Mouse (Mus musculus): Measurements from ENCODE around the gene Fam13a. TPM values are rescaled to one million over a fixed set of nuclear protein-coding genes. Genes with fewer than 3 reads are reported as not detected.

Fam13a gene
- total RNA-seq (2022): 10 to 100 TPM; 23.5 to 28.1 (median 24.4) TPM

DNA sequence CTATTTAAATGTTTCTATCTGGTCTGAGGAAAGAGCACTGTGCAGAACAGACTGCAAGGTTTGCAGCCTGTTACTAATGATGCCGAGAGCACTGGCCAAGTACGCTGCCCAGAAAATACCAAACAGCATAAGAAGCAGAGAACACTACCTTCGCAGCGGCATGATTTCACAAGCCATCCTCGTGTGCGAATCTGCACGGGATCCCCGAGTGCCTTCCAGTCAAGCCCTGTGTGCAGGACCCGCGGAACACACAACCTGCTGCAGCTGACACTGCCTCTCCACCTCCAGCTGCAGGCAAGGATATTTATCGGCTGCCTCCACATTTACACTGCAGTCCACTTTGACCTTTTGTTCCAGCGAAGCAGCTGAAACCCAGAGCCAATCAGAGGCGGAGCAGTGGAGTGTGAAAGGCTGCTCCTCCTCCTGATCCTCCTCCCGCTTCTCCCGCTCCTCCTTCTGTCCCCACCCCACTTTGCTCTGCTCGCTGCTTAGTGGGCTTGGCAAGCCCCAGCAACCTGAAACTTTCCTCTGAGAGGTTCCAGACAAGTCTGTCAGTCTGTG is at the start of gene Fam13a:
TSS of gene Fam13a (minus strand) at position 386 of the 561 bp plus-strand sequence.
- DNase-seq (ENCODE audit: low spot score): peak; percentile 90

DNA sequence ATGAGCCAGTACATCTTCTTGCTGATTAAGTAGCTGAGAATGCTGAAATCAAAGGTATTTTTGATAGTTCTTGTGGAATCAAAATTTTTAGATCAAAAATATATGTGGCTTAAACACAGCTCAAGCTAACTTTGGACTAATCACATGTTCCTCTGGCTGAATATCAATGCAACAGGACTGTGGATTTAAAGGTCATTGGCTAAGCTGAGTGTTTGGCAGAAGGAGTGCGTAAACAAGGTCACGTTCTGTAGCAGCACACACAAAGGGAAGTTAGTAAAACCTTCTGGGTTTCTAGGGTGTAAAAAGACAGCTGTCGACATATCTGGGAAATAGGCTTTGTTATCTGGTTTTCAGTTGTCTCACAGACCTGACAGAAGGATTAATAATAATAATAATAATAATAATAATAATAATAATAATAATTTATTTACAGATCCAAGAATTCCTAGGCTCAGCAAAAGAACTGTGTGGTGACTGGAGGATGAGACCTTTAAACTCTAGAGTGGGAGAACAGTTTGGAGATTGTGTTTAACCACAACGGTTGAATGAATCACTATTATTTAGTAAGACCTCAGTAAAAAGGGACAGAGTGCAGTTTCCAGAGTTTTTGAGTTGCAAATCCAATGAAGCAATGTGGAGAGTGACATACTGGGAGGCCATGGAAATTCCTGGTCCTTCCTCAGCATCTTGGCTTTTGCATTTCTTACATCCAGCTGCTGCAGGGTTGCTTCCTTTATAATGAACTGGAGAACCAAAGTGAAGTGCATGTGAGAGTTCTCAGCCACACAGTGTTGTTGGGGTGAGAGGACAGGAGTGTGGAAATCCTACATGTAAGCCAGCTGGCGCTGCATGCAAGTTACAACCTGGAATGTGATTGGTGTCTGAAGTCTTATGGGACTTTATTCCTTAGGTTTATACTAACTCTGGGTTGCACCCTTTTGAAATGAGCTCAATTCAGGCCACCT is 48.0 kb upstream of the Fam13a start:
- peak; percentile 8 for DNase-seq (ENCODE audit: low spot score)

DNA sequence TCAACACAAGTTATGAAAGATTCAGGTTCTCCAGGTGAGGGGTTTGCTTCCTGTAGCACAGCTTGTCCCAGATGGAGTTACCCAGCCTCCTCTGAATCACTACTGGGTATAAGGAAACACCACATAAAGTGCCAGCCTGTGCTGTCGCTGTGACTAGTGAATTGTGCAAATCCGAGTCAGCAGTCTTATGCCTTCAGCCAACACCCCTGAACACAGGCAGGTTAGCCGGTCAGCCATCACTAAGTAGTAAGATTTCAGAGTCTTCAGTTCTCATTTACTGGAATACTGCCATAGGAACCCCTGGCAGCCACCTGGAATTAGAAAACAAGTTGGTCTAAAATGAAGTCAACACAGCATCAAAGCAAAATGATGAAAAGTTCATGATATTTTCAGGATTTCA is 47.3 kb upstream of the Fam13a start:
- no peak for DNase-seq (ENCODE audit: low spot score)

DNA sequence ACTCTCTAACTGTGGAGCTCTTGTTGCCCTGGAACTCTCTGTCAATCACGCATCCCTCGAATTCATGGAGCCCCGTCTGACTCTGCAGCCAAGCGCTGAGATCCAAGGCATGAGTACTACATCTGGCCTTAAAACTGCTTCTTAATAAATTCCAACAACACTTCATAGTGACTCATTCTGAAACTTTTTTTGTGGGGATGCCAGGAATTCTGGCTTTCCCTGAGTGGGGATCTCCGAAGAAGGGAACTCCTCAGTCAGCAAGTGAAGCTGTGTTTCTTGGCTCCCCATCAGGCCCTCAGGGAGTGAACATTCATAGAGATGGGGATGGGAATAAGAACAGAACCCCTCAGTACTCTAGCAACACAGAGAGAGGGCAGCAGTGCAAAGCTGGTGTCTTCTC is 43.8 kb upstream of the Fam13a start:
- peak; percentile 31 for DNase-seq (ENCODE audit: low spot score)

DNA sequence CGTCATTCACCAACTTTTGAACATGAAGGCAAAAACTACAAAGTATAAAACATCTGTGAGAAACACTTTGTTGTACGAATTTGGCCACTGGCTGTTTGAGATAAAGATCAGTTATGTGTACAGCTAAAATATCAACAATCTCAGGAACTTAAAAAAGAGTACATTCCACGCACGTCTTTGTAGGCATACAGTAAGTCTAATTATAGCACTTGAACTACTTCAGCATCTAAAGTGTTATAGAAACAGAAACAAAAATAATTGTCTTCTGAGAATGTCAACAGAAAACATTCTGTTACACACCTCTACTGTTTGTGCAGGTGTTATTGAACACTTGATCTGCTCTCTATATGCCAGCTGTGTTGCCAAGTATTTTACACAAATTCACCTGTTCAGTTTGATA is 40.1 kb upstream of the Fam13a start:
- DNase-seq (ENCODE audit: low spot score): no peak

DNA sequence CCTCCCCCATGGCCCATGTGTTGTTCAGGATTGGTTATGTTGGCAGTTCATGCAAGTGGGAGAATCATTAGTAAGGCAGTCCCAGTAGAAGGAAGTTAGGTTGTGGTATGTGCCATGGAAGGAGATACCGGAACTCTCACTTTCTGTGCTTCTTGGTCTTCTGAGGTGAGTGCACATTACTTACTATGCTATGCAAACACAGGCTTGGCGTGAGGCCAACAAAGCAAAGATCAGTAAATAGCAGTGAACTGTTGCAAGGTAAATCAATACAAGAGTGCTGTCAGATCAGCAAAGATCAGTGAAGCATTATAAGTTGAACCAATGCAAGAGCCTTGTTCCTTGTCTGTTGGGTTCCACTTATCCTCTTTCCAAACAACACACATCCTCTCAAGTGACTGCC is 28.9 kb upstream of the Fam13a start:
- no peak for DNase-seq (ENCODE audit: low spot score)

DNA sequence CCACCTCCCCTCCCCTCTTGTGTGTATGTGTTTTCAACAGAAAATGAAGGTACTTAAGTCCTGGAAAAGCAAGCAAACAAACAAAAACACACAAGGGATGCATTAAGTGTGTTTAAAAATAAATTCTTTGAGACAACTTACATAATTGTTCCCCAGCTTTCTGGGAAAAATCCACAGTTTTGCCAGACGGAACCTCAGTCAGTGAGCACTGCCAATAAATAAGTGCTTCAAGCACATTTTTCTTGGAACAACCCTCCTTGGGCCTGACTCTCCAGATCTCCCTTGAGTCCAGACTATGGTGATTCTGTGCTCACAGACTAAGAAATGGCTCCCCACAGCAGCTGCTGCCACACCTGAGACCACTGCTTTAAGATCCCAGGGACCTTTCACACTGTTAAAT is 15.4 kb upstream of the Fam13a start:
- no peak for DNase-seq (ENCODE audit: low spot score)

DNA sequence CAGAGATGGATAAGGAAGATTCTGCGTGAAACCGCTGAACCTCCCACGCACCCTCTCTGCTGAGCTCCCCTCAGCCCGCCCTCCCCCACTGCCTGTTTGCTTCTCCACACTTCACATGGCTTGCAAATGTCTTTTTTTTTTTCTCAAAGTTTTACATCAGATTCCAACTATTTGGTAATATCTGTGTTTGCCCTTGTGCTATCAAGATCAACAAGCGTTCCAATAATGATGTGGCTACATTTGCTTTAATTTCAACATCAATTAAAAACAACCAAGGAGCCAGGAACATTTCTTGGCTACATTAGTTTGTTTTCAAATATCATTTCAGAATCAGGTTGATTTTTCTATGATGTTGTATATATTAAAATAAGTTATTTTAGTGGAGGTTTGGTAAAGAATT is 8.4 kb upstream of the Fam13a start:
- no peak for DNase-seq (ENCODE audit: low spot score)

DNA sequence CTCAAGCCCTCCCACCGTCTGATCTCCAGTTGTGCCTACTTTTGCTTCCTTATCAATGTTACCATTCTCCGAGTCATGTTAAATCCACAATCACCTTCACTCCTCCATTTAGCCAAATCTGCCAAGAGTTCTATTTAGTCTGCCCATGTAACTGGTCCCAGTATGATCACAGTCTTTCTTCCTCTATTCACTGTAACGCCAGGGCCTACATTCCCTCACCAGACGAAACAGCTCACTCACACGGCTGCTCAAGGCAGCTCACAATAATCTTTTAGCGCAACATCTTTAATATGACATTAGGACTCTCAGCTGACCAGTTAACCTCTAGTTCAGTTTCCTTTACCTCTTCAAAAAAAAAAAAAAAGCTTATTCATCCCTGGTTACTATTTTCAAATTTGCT is 7.2 kb upstream of the Fam13a start:
- no peak for DNase-seq (ENCODE audit: low spot score)

DNA sequence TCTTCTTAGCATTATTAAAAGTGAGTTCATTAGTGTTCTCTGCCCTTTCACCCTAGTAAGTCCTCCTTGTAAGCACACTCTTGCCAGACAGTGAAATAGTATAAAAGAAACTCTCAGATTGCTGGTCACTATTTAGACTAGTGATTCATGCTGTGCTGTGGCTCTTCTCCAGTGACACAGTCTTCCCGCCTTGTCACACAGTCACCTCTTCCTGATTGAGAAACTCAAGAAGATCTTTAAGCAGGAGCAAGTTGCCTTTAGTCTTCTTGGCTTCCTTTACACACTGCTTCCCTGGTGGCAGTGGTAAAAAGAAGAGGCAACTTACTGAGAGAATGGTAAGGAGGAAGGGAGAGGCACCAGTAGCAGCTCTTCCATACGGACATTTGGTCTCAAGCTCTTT is 6.3 kb upstream of the Fam13a start:
- no peak for DNase-seq (ENCODE audit: low spot score)

DNA sequence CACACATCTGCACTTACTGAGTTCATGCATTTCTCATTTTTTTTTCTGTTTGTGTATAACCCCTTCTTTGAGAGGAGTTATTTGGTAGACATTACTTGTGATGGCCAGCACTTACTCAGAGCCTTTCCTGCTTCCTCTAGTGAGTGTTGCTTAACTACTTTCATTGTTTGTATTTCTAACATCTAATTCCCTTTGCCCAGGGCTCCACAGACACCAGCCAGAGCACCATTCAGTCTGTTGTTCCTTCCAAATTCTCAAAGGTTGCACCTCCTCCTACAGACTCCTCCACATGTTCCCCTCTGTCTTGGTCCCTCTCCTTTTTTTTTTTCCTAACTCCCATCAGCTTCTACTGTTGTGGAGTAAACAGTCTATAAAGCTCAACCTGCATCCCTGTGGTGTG is 5.7 kb upstream of the Fam13a start:
- no peak for DNase-seq (ENCODE audit: low spot score)

DNA sequence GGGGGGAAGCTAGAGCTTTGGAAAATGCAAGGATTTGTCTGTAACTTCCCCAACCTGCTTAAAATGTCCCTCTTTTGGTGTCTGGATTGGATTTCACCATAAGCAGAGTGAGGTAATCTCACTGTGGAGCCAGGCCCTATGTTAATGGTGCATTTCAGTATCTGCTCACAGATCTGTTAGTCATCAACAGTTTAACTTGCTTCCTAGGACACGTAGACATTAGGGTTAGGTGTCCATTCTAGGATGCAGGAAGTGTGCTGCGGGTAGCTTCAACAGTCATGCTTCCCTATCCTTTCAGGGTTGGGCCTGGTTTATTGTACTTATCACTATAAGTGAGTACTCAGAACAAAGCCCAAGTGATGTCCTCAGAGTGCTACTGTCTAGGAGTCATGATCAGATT is 4.5 kb upstream of the Fam13a start:
- no peak for DNase-seq (ENCODE audit: low spot score)

DNA sequence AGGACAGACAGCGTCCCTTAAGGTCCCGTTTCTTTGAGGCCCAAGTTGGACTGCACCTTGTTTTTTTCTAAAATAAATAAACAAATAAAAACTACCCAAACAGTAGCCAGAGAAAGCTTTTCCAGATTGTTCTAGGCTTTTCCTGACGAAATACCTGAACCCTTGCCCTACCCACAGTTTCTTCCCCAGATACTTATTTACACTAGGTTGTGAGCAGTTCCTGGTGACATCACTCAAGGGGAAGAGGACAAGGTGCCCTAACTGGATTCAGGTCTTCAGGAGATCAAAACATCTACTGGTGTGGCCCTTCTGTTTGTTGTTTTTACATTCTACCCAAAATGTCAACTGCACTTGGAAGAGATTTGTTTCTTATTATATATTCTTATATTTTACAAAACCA is 457 bp upstream of the Fam13a start:
- no peak for DNase-seq (ENCODE audit: low spot score)

DNA sequence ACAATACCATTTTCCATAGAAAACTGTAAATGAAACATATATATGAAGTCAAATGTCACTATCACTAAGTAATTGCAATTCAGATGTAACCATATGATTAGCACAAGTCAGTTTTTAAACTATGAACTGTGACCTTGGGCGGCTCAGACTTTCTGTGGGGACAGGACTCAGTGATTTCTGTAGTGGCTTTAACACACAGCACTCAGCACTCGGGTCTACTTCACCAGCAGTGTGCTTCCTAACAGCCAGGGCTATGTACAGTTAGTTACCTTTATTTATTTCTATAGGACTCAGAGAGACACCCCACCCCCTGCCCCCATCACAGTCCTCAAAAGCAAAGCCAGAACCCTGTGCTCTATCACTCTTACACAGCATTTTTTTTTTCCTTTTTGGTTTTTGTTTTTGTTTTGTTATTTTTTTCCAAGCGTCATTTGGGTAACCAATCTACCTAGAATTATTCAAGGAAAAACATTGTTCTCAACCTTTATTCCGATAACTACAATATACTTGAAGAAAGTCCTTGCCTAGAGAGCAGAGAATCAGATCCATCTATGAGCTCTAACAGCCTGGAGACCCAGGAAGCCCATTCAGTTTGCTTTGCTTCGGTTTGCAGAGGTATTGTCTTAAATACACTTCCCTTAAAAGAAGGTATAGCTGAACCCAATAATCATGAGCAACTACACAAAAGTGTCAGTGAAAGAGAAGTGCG is 740 bp downstream of the Fam13a start:
- no peak for DNase-seq (ENCODE audit: low spot score)

DNA sequence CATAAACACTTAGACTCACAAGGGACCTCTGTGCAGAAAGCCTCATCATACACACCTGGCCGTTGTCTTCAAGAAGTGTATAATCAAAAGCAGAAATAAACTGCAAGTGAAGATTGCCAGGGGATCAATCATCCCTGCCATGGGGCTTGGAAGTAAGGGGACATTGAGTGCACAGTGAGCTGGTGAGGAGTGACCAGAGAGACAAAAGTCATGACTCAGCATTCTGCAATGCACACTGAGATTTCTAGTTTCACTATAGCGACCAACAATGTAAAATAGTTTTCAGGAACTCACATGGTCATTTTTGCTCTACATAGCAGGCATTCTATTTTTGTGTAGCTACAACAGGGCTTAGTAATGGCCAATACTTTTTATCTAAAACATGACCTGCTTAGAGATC is 1.7 kb downstream of the Fam13a start:
- DNase-seq (ENCODE audit: low spot score): no peak

DNA sequence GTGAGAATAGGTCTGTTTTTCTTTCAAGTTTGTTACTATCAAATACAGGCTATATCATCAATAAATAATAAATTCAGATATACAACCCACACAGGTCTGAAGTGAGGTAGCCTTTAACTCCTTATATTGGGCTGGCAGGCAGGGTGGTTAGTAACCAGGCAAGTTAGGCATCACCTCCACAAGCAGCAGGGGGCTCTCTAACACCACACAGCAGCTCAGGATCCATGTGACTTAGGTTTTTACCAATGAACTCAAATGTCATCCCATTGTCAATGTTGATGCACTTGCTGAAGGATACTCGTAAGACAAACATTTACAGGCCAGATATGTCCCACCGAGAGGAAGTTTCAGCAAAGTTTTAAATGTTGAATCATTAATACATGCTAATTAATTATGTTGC is 4.0 kb downstream of the Fam13a start:
- DNase-seq (ENCODE audit: low spot score): no peak

DNA sequence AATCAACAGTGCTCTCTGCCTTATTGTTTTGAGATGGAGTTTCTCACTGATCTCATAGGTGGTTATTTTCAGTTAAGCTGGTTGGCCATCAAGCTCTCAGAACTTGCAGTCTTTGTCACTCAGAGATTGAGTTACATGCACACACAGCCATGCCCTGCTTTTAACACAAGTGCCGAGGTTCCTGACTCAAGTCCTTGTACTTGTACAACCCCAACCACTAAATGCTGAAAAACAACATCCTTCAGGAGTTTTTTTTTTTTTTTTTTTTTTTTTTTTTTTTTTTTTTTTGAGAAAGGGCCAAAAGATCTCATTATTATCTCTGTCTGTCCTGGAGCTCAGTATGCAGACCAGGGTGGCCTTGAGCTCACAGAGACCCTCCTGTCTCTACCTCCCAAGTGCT is 4.5 kb downstream of the Fam13a start:
- DNase-seq (ENCODE audit: low spot score): no peak

DNA sequence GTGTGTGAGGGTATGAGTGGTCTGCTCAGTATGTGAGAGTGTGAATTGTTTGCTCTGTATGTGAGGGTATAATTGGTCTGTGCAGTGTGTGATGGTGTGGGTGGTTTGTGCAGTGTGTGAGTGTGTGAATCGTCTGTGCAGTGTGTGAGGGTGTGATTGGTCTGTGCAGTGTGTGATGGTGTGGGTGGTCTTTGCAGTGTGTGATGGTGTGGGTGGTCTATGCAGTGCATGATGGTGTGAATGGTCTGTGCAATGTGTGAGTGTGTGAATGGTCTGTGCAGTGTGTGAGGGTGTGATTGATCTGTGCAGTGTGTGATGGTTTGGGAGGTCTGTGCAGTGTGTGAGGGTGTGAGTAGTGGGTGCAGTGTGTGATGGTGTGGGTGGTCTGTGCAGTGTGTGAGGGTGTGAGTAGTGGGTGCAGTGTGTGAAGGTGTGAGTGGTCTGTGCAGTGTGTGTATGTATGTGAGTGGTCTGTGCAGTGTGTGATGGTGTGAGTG is 8.0 kb downstream of the Fam13a start:
- DNase-seq (ENCODE audit: low spot score): no peak

DNA sequence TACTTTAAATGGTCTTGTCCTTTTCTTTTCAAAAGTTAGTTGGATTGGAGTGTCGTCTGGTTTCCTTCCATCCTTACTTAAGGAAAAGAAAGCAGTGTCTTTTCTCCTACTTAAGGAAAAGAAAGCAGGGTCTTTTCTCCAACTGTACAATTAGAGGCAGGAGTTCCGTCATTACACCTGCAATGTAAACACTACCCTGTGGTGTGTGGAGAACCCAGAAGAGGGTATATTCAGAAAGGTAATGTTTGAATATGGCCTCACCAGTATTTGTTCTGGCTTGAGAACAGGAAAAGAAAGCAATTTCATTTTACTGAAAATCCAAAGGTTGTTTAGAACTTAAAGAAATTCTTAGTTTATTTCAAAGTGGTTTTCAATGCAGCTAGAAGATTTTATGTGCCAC is 9.6 kb downstream of the Fam13a start:
- no peak for DNase-seq (ENCODE audit: low spot score)

DNA sequence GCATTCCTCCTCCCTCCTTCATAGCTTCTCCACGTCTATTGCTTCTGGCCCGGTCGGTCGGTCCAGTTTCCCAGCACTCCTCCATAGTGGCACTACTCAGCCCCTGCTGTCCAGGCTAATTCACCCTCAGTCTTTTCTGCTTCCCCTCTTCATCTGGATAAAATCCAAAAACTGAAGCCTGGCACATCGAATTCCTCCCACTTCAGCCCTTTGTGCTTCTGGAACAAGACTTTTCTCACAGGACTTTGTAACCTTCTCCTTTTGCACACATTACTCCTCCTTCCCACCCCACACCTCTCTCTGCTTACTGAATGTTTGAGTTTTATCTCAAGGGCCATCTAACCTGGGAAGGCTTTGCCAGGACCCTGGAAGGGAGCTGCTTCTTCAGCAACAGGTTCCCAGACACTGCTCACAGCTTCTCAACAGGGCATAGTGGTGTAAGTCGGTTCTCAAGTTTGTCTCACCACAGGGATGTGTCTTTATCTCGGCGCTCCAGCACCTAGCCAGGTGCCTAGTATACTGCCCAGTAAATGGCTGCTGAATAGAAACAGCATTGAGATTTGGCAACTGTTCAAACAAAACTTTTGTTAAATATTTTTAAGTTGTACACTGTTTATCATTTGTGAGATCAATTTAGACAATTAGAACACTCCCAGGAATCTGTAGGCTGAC is 10.1 kb downstream of the Fam13a start:
- no peak for DNase-seq (ENCODE audit: low spot score)

DNA sequence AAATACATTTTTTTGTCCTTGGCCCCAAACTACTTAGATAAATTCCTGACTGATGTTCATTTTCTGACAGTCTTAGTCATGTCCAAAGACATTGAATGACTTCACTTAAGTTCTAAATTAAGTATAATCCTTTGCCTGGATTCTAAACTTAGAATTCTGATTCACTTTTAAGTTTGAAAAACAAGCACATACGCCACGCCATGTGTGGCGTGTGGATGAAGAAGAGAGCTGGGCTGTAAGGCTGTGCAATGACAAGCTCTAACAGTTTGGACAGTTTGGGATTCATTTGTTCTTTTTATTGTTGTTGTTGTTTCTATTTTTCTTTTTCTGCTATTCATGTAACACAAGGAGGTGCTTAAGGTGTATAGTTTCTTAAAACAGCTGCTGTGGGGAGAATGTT is 13.6 kb downstream of the Fam13a start:
- DNase-seq (ENCODE audit: low spot score): no peak

DNA sequence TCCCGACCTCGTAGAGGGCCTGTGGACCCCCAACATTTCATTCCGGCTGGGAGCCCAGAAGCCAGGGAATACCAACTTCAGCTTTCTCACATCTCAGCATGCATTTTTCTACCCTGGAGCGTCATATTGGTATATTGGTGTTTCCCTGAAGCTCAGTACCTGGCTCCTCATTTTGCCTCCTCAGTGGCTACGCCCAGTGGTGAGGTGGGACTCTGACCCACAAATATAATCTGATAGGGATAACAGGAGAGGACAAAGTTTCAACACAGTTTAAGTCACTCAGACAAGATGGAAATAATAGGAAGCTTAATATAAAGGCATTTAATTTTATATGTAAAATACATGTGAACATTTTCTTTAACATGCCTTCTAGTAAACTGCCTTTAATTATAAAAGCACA is 19.7 kb downstream of the Fam13a start:
- no peak for DNase-seq (ENCODE audit: low spot score)
